Mouse (Mus musculus): Measurements from ENCODE around the gene Nt5dc2. TPM values are rescaled to one million over a fixed set of nuclear protein-coding genes. Genes with fewer than 3 reads are reported as not detected.
A peak's percentile ranks its signal among the peaks of the same experiment; 100 is the strongest.

Gene Nt5dc2
- polyA plus RNA-seq, 1 experiment from 2014 or later = 558 TPM

DNA sequence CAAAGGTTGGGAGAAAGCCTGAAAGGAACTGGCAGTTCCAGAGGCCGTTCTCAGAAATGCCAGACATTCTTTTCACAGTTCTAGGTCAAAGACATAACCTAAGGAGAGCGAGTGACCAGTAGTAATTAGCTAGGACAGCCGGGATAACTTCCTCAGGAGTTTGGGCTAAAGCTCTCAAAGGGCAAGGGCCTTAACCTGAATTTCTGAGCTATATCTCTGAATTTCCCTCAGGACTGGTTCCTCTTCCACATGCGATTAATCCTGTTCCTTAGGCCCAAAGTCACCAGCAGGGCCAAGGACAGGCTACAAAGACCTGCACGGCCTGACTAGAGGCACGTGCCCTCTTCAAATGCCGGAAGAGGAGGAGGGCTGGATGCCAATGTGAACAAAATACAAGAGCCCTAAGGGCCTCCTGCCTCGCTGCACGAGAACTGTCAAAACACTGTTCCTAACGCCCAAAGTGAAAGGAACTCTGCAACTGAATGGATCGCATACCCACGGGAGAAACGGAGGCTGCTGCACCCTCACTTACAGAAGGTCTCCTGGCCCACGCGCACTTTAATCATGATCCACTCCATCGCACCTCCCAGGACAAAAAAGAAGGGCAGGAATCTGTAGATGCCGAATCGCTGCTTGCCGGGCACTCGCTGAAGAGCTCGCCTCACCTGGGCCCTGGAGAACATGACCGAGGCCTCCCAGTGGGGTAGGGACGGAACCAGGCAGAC lies 2.6 kb upstream of the Nt5dc2 start:
- H3K27me3 ChIP-seq (ENCODE audit: poor library complexity, severe bottlenecking) = no peaks in the 10 kb centered on the region
- WGBS = 2% methylated on average over 23 of the region's 23 CpGs
- DNase-seq (ENCODE audit: extremely low spot score, low spot score) = peak; percentile 57
- H3K27ac ChIP-seq = peak overlapping the region; percentile 98
- H3K36me3 ChIP-seq (replicated peaks) = peaks cover 48% of the 10 kb centered on the region
- H3K4me3 ChIP-seq = peak overlapping the region; percentile 78
- H3K4me1 ChIP-seq = peaks cover 68% of the 10 kb centered on the region
- H3K9me3 ChIP-seq = no peaks in the 10 kb centered on the region

DNA sequence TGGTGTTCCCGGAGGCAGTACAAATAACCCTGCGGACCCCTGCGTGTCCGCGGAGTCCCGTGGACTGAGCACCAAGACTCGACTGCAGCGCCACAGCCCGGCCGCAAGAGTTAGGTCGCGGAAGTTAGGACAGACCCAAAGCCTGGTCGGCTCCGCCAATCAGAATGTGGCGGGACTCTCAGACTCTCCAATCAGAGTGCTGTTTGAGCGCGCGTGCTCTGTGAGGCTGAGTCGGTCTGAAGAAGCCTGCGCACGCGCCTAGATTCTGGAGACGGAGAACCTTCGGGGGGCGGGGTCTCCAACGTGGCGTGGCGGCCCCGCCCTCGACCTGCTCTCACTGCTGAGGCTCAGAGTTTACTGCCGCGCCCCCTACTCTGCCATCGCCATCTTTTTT lies 2.0 kb upstream of the Nt5dc2 start, which contains the start of gene Smim4:
TSS of gene Smim4 (minus strand) at position 131 of the 394 bp plus-strand sequence.
- Histone ChIP-seq H3K27me3 (ENCODE audit: poor library complexity, severe bottlenecking) (no peaks in the 10 kb centered on the region), H3K27ac (peak within 1 kb of the TSS; percentile 98), H3K9me3 (no peaks in the 10 kb centered on the region), H3K4me1 (peaks cover 74% of the 10 kb centered on the region), H3K36me3 (replicated peaks) (peaks cover 48% of the 10 kb centered on the region), H3K4me3 (peak within 1 kb of the TSS; percentile 98)
- peak; percentile 99 for DNase-seq (ENCODE audit: extremely low spot score, low spot score)
- under 1% methylated on average over 33 of the region's 33 CpGs for WGBS

DNA sequence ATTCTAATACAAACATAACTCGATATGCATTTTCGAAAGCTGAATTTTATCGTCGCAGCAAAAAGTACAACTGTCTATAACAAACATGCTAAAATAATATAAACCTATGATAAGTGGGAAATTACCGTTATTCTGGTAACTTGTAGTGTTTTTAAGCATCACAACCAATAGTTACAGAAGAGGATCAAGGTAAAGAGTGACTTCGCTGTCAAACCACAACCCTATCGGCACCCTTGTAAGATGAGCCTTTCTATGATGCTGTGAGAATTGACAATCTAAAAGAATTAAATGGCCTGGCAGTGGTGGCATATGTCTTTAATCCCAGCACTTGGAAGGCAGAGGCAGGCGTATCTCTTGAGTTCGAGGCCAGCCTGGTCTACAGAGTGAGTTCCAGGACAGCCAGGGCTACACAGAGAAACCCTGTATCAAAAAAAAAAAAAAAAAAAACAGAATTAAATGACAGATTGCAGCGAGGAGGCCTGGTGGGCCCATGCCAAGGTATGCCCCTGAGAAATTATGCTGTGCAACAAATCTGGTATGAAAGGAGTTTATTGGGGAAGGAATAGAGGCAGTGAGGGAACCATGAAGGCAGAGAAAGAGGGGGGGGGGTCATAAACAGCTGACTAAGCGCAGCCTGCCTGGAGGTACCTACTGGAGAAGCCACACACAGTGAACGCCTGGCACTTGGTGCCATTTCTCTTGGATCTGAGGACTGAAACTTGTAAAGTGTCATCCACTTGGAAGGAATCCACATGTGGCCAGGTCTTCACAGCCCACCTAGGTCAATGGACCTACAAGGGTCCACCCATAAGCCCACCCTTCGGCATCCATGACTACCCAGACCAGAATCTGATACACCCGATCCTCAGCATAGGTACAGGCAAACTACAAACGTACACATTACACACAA lies 1.3 kb upstream of the Nt5dc2 start:
- H3K4me3 ChIP-seq = peak overlapping the region; percentile 98
- H3K36me3 ChIP-seq (replicated peaks) = peaks cover 48% of the 10 kb centered on the region
- peak overlapping the region; percentile 98 for H3K27ac ChIP-seq
- WGBS = 70% methylated on average over 15 of the region's 15 CpGs
- H3K4me1 ChIP-seq = peaks cover 78% of the 10 kb centered on the region
- peak; percentile 14 for DNase-seq (ENCODE audit: extremely low spot score, low spot score)
- H3K27me3 ChIP-seq (ENCODE audit: poor library complexity, severe bottlenecking) = no peaks in the 10 kb centered on the region
- H3K9me3 ChIP-seq = no peaks in the 10 kb centered on the region

DNA sequence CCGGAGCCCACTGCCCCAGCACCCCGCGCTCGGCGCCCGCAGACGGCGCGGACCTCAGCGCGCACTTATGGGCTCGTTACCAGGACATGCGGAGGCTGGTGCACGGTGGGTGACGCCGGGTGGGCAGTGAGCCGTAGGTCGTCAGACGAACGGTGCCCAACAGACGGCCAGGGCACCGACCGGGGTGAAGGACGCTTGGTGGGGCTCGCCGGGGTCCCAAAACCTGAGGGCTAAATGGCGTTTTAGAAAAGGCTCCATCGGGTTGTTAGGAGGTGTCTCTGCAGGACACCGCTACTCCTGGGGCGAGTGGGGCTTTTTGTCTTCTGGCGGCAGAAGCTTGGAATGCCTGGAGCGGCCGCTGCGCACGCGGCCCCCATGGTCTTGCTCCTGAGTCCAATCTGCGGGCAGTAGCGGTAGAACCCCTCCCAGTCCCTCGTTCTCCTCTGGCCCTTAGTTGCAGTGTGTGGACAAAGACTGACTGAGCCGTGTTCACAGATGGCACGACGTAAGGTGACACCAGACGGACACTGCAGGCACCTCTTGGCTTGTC lies 494 bp downstream of the Nt5dc2 start:
- Histone ChIP-seq H3K27me3 (ENCODE audit: poor library complexity, severe bottlenecking) (no peaks in the 10 kb centered on the region), H3K9me3 (no peaks in the 10 kb centered on the region), H3K4me3 (peak overlapping the region; percentile 98), H3K4me1 (peaks cover 69% of the 10 kb centered on the region), H3K27ac (peak overlapping the region; percentile 98), H3K36me3 (replicated peaks) (peaks cover 50% of the 10 kb centered on the region)
- WGBS = 0% methylated on average over 43 of the region's 43 CpGs
- DNase-seq (ENCODE audit: extremely low spot score, low spot score) = peak; percentile 41

DNA sequence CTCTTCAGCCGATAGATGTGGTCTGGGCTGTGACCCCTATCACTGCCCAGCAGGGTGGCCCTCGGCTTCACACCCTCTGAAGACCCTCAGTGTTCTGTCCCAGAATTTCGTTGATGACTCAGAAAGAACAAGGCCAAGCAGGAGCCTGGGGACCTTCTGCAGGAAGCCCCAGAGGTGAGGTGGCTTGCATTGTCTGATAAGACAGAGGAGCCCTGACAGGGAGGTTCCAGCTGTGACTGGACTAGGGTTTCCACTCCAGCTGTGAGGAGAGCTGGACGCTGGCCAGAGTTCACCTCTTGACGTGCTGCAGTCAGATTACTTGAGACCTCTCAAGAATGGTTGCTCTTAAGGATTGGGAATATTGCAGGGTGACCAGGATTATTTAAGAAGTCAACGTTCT lies 1.2 kb downstream of the Nt5dc2 start:
- Histone ChIP-seq H3K4me3 (peak overlapping the region; percentile 98), H3K27ac (peak overlapping the region; percentile 98), H3K4me1 (peaks cover 63% of the 10 kb centered on the region), H3K9me3 (no peaks in the 10 kb centered on the region), H3K36me3 (replicated peaks) (peaks cover 50% of the 10 kb centered on the region), H3K27me3 (ENCODE audit: poor library complexity, severe bottlenecking) (no peaks in the 10 kb centered on the region)
- 14% methylated on average over 6 of the region's 6 CpGs for WGBS
- no peak for DNase-seq (ENCODE audit: extremely low spot score, low spot score)

DNA sequence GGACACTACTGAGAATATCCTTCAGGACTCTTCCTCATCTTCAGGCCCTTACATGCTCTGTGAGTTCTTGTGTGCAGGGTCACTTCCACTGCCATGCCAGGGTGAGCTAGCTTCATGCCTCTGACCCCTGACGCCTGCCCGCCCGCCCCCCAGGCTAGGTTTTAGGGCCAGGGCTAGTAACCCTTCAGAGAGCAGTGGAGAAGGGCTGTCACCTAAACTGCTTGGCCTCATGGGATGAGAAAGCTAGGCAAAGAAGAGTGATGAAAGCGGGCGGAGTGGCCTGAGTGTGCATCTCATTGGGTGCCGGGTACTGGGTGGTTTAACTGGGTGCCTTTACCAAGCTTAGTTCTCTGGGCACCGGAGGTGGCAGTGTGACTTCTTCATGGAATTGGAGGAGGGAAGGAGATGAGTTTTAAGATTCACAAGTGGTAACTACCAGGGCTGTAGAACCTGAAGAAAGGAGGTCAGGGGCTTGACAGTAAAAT lies 1.7 kb downstream of the Nt5dc2 start:
- peaks cover 58% of the 10 kb centered on the region for H3K4me1 ChIP-seq
- peak overlapping the region; percentile 98 for H3K27ac ChIP-seq
- no peaks in the 10 kb centered on the region for H3K27me3 ChIP-seq (ENCODE audit: poor library complexity, severe bottlenecking)
- H3K4me3 ChIP-seq = peak overlapping the region; percentile 98
- peaks cover 53% of the 10 kb centered on the region for H3K36me3 ChIP-seq (replicated peaks)
- WGBS = 88% methylated on average over 7 of the region's 7 CpGs
- H3K9me3 ChIP-seq = no peaks in the 10 kb centered on the region
- no peak for DNase-seq (ENCODE audit: extremely low spot score, low spot score)

DNA sequence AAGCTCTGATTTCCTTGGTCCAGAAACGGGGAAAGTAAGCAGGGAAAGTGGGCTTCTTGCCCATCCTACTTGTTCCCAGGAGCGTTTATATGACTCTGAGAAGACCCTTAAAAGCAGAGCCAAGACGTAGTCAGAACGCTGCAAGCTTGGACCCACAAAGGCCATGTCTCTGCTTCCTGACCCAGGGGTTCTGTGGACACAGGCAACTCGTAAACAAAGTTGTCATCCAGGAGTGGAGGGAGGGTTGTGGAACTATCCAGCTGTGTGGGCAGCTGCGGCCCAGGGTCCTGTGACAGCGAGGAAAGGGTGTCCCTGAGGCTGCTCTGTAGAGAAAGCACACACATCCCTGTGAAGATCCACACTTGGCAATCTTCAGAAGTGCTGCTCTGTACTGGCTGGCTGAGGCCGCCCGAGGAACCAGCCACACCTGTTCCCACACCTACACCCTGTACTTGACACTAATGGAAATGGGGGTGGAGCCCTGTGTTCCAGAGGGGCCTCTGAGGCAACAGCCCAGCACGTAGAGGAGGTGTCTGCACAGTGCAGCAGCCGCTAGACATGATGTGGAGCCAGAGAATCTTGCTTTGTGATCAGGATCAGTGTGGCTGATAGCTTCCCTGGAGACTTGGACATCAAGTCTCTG lies 2.3 kb downstream of the Nt5dc2 start:
- H3K36me3 ChIP-seq (replicated peaks) = peaks cover 59% of the 10 kb centered on the region
- DNase-seq (ENCODE audit: extremely low spot score, low spot score) = no peak
- H3K27me3 ChIP-seq (ENCODE audit: poor library complexity, severe bottlenecking) = no peaks in the 10 kb centered on the region
- H3K4me3 ChIP-seq = peak overlapping the region; percentile 98
- 86% methylated on average over 11 of the region's 11 CpGs for WGBS
- peaks cover 53% of the 10 kb centered on the region for H3K4me1 ChIP-seq
- no peak overlapping the region for H3K27ac ChIP-seq
- H3K9me3 ChIP-seq = no peaks in the 10 kb centered on the region

DNA sequence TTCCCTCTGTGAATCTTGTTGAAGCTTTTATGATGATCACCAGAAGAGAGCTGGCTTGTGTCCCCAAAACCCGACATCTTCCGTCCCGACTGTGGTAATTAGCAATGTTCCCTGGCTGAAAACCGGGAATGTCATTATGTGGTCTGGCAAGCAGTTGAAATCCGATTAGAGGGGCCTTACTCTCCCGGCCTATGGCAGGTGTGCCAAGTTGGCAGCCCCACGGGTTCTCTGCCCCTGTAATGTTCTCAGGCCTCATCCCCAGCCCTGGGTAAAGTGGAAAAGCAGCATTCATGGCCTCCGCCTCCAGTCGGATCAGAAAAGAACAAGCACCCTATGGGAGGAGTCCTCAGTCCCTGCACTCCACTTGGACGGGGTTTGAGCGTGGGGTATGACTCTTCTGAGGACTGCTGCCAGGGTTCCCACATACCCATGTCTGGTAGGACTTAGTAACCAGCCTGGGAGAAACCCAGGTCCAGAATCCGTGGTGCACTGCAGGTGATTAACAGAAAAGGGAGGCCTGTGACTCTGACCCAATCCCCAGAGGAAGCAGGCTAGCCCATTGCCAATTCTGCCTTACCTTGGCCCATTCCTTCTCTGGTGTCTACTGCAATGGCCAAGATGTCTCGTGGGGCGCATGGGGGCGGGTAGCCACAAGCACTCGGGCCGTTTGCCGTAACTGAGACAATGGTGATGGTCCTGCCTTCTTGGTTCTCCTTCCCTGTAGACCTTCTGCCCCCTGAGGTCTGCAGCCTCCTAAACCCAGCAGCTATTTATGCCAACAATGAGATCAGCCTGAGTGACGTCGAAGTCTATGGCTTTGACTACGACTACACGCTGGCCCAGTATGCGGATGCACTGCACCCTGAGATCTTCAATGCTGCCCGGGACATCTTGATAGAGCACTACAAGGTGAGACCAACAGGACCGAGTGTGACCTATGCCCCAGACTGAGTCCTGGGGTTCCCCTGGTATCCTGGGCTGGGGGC lies 3.5 kb downstream of the Nt5dc2 start:
- no peak for DNase-seq (ENCODE audit: extremely low spot score, low spot score)
- Histone ChIP-seq H3K4me3 (peak overlapping the region; percentile 1; the same call in 1 of the 2 replicates), H3K4me1 (peaks cover 47% of the 10 kb centered on the region), H3K27me3 (ENCODE audit: poor library complexity, severe bottlenecking) (no peaks in the 10 kb centered on the region), H3K27ac (no peak overlapping the region), H3K9me3 (no peaks in the 10 kb centered on the region), H3K36me3 (replicated peaks) (peaks cover 70% of the 10 kb centered on the region)
- 94% methylated on average over 25 of the region's 25 CpGs for WGBS

DNA sequence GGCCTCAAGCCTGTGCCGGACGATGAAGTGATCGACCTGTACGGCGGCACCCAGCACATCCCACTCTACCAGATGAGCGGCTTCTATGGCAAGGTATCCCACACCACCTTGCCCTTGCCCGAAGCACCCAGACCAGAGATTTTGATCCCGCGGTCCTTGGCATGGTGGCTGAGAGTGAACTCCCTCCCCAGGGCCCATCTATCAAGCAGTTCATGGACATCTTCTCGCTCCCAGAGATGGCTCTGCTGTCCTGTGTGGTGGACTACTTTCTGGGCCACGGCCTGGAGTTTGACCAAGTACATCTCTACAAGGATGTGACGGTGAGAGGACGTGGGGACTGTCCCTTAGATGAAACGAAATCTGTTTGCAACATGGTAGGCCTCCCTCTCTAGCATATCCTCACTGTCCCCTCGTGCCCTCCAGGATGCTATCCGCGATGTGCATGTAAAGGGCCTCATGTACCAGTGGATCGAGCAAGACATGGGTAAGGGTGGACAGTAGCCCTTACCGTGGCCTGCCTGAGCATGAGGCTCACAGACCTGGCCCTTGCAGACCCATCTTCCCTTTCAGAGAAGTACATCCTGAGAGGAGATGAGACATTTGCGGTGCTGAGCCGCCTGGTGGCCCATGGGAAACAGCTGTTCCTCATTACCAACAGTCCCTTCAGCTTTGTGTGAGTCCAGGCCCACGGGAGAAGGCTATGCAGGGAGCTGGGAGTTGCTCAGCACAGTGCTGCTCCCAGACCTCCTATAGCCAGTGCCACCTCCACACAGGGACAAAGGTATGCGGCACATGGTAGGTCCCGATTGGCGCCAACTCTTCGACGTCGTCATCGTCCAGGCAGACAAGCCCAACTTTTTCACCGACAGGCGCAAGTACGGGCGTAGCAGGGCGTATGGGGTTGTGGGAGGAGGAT lies 4.9 kb downstream of the Nt5dc2 start:
- no peak for DNase-seq (ENCODE audit: extremely low spot score, low spot score)
- Histone ChIP-seq H3K27me3 (ENCODE audit: poor library complexity, severe bottlenecking) (no peaks in the 10 kb centered on the region), H3K4me1 (peaks cover 33% of the 10 kb centered on the region), H3K36me3 (replicated peaks) (peaks cover 85% of the 10 kb centered on the region), H3K9me3 (no peaks in the 10 kb centered on the region), H3K27ac (no peak overlapping the region), H3K4me3 (no peak overlapping the region)
- 96% methylated on average over 34 of the region's 34 CpGs for WGBS

DNA sequence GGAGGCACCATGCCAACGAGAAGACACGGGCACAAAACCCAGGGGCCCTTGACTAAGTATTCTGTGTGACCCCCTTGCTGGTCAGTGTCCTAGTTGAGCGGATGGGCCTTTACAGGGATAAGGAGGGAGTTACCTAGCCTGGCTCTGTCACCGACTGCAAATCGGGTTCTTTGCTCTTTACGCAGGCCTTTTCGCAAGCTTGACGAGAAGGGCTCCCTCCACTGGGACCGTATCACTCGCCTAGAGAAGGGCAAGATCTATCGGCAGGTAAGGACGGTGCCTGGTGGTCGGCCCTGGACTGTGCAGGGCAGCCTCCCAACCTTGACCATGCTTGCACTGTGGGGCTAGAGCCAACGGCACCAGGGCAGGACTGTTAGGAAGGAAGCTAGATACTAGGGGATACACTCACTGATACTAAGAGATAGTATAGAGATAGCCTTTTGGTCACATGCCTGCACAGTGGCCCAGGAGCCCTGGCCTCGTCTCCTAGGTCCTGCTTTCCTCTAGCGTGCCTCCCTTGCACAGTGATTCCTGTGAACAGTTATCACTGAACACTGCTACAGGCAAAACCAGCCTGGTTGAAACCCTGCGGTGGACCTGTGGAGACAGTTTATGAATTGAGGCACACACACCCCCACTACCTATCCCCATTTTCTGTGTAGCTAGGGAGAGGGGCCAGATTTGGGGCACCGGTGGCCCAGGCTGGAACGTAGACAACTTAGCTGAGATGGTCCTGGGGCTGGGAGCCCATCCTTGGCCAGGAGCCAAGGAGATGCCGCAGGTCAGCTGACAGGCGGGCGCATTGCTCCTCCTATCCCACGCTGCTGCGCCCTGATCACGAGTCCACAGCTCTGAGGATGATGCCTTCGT lies 5.8 kb downstream of the Nt5dc2 start:
- Histone ChIP-seq H3K27ac (no peak overlapping the region), H3K9me3 (no peaks in the 10 kb centered on the region), H3K36me3 (replicated peaks) (peaks cover 94% of the 10 kb centered on the region), H3K4me1 (peaks cover 29% of the 10 kb centered on the region), H3K4me3 (no peak overlapping the region), H3K27me3 (ENCODE audit: poor library complexity, severe bottlenecking) (no peaks in the 10 kb centered on the region)
- WGBS = 97% methylated on average over 26 of the region's 26 CpGs
- DNase-seq (ENCODE audit: extremely low spot score, low spot score) = no peak
